Mouse (Mus musculus) liver, postnatal 0 days (tissue): ENCODE results near the gene Scai.

Experiments
- CTCF ChIP-seq: sonication (generic); IDR thresholded peaks from 2 replicates; pipeline ENCODE4 v1.5.1; 2016; ENCODE audit warnings: antibody characterized with exemption, low read depth
- EP300 ChIP-seq: IDR thresholded peaks from 2 replicates; pipeline ENCODE4 v1.6.1; 2016; ENCODE audit warnings: antibody characterized with exemption, low read depth, mild to moderate bottlenecking

DNA sequence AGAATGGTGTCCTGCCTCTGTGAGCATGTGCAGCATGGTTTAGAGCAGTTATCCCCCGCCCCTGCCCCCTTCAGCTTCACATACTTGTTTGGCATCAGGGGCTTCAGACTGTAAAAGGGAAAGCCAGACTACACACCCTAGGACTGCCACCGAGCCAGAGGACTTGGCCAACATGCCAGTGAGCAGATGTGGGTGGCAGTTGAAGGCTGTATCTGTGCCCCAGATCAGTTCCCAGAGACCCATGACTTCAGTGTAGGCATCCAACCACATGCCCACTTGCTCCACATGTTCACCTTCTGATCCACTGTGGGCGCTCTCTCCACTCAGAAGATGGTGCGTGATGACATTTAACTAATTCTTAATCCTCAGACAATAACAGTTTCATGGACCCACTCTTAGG, 26.6 kb upstream of the Scai start:
- TF ChIP-seq EP300 (no peak), CTCF (no peak)
